7 mouse cellular contexts compared by ENCODE assay signal in genomic region chr8:107684721-107685691, GRCm38 (mm10).
A peak's percentile ranks its signal among the peaks of the same experiment; 100 is the strongest.
DNase-seq lines count a peak whose midpoint lies in the region; ATAC-seq and TF ChIP-seq lines count a peak whose summit lies in the region.

No protein-coding gene starts in this region.

- TF ChIP-seq CTCF in liver, adult 2 months (IDR thresholded peaks at IDR 0.05; ENCODE audit: low read depth, low read length): peak; percentile 31; the same call in 1 of the 2 replicates
- TF ChIP-seq CTCF in brain, embryonic 14.5 days (IDR thresholded peaks at IDR 0.05; ENCODE audit: borderline replicate concordance, extremely low read depth, insufficient read depth, insufficient read length): peak; percentile 58; the same call in 1 of the 2 replicates

- no peaks in the 10 kb centered on the region for H3K27me3 ChIP-seq in liver, adult 2 months (ENCODE audit: control insufficient read depth, insufficient read depth, low read length)
- no peaks in the 10 kb centered on the region for H3K27me3 ChIP-seq in liver, embryonic 12.5 days (replicated peaks)
- peaks cover 25% of the 10 kb centered on the region; the same call in 1 of the 2 replicates for H3K27me3 ChIP-seq in embryonic facial prominence, embryonic 10.5 days (replicated peaks; ENCODE audit: low read depth, poor library complexity, severe bottlenecking)
- H3K27me3 ChIP-seq in intestine, embryonic 15.5 days (replicated peaks): no peaks in the 10 kb centered on the region
- no peaks in the 10 kb centered on the region for H3K27me3 ChIP-seq in lung, embryonic 15.5 days

- H3K9me3 ChIP-seq in liver, embryonic 12.5 days (replicated peaks): no peaks in the 10 kb centered on the region
- no peaks in the 10 kb centered on the region for H3K9me3 ChIP-seq in embryonic facial prominence, embryonic 10.5 days
- no peaks in the 10 kb centered on the region for H3K9me3 ChIP-seq in intestine, embryonic 15.5 days
- H3K9me3 ChIP-seq in lung, embryonic 15.5 days: no peaks in the 10 kb centered on the region

- WGBS in liver, adult 2 months: 66% methylated on average over 29 of the region's 29 CpGs
- 58% methylated on average over 29 of the region's 29 CpGs for WGBS in liver, embryonic 12.5 days (ENCODE audit: insufficient replicate concordance)
- WGBS in embryonic facial prominence, embryonic 10.5 days: 37% methylated on average over 29 of the region's 29 CpGs
- WGBS in intestine, embryonic 15.5 days: 55% methylated on average over 29 of the region's 29 CpGs
- 34% methylated on average over 29 of the region's 29 CpGs for WGBS in lung, embryonic 15.5 days

- no peak overlapping the region for H3K4me3 ChIP-seq in liver, adult 2 months (ENCODE audit: insufficient read depth, low read depth, low read length)
- H3K4me3 ChIP-seq in liver, embryonic 12.5 days: no peak overlapping the region
- peak overlapping the region; percentile 42 for H3K4me3 ChIP-seq in embryonic facial prominence, embryonic 10.5 days
- H3K4me3 ChIP-seq in intestine, embryonic 15.5 days (replicated peaks): no peak overlapping the region
- peak overlapping the region; percentile 19; the same call in 1 of the 2 replicates for H3K4me3 ChIP-seq in lung, embryonic 15.5 days

- H3K9ac ChIP-seq in liver, adult 2 months (ENCODE audit: low read depth, low read length): no peak overlapping the region
- no peak overlapping the region for H3K9ac ChIP-seq in liver, embryonic 12.5 days
- H3K9ac ChIP-seq in intestine, embryonic 15.5 days: no peak overlapping the region
- no peak overlapping the region for H3K9ac ChIP-seq in lung, embryonic 15.5 days

- H3K36me3 ChIP-seq in liver, adult 2 months (ENCODE audit: control insufficient read depth, insufficient read depth, low read length): no peaks in the 10 kb centered on the region
- no peaks in the 10 kb centered on the region for H3K36me3 ChIP-seq in liver, embryonic 12.5 days
- no peaks in the 10 kb centered on the region for H3K36me3 ChIP-seq in embryonic facial prominence, embryonic 10.5 days (replicated peaks)
- no peaks in the 10 kb centered on the region for H3K36me3 ChIP-seq in intestine, embryonic 15.5 days
- no peaks in the 10 kb centered on the region for H3K36me3 ChIP-seq in lung, embryonic 15.5 days

- H3K4me1 ChIP-seq in liver, adult 2 months (ENCODE audit: control insufficient read depth, insufficient read depth, low read length): peaks cover 2% of the 10 kb centered on the region; the same call in 1 of the 2 replicates
- H3K4me1 ChIP-seq in liver, embryonic 12.5 days: no peaks in the 10 kb centered on the region
- peaks cover 12% of the 10 kb centered on the region for H3K4me1 ChIP-seq in embryonic facial prominence, embryonic 10.5 days
- H3K4me1 ChIP-seq in intestine, embryonic 15.5 days (replicated peaks): no peaks in the 10 kb centered on the region
- peaks cover 8% of the 10 kb centered on the region; the same call in 1 of the 2 replicates for H3K4me1 ChIP-seq in lung, embryonic 15.5 days

- no peak for ATAC-seq in liver, embryonic 12.5 days
- ATAC-seq in intestine, embryonic 15.5 days: no peak
- ATAC-seq in lung, embryonic 15.5 days (ENCODE audit: borderline replicate concordance, extremely low read depth, low FRiP score, low TSS enrichment): peak; percentile 65; the same call in 1 of the 2 replicates
- no peak for ATAC-seq in activated CD4-positive, CD25-positive, alpha-beta regulatory T cell, adult 4 months

- no peak for TF ChIP-seq POLR2A in liver, adult 2 months (IDR thresholded peaks at IDR 0.05; ENCODE audit: extremely low read depth, insufficient read depth, low read length)
- TF ChIP-seq POLR2A in brain, embryonic 14.5 days (IDR thresholded peaks at IDR 0.05; ENCODE audit: borderline replicate concordance, extremely low read depth, insufficient read depth, insufficient read length, poor library complexity, severe bottlenecking): no peak

- no peaks in the 10 kb centered on the region for H3K79me2 ChIP-seq in liver, adult 2 months (ENCODE audit: control insufficient read depth, insufficient read depth, low read length)

- H3K27ac ChIP-seq in liver, adult 2 months (replicated peaks; ENCODE audit: insufficient read depth, low read depth, low read length): no peak overlapping the region
- no peak overlapping the region for H3K27ac ChIP-seq in liver, embryonic 12.5 days
- peak overlapping the region; percentile 51; the same call in 1 of the 2 replicates for H3K27ac ChIP-seq in embryonic facial prominence, embryonic 10.5 days (replicated peaks)
- H3K27ac ChIP-seq in intestine, embryonic 15.5 days: peak overlapping the region; percentile 40; the same call in 1 of the 2 replicates
- peak overlapping the region; percentile 67 for H3K27ac ChIP-seq in lung, embryonic 15.5 days

- peak; percentile 16 for DNase-seq in liver, adult 2 months (ENCODE audit: extremely low read depth, low read depth, low spot score)
- DNase-seq in brain, embryonic 14.5 days (ENCODE audit: low read depth): peak; percentile 67
- DNase-seq in embryonic facial prominence, embryonic 10.5 days (ENCODE audit: low spot score): peak; percentile 79

- no peak overlapping the region for H3K4me2 ChIP-seq in liver, embryonic 12.5 days
- H3K4me2 ChIP-seq in intestine, embryonic 15.5 days (replicated peaks): no peak overlapping the region
- peak overlapping the region; percentile 49 for H3K4me2 ChIP-seq in lung, embryonic 15.5 days

Comparison
In these comparisons a context has a peak if more than half of its experiments do, and no peak if none do; other contexts are left out.
1. DNase-seq: peak in every context shown above with its lines; median percentile 79 in embryonic facial prominence, embryonic 10.5 days; 67 in brain, embryonic 14.5 days; 16 in liver, adult 2 months.
2. H3K27ac ChIP-seq: peak in embryonic facial prominence, embryonic 10.5 days (single experiment), intestine, embryonic 15.5 days (single experiment) and lung, embryonic 15.5 days (single experiment); none in liver, adult 2 months (single experiment) and liver, embryonic 12.5 days (single experiment).
3. H3K4me3 ChIP-seq: peak in embryonic facial prominence, embryonic 10.5 days (single experiment) and lung, embryonic 15.5 days (single experiment); none in liver, adult 2 months (single experiment), liver, embryonic 12.5 days (single experiment) and intestine, embryonic 15.5 days (single experiment).